Mouse (Mus musculus): ENCODE data around the gene Ttll5. TPM values are rescaled to one million over a fixed set of nuclear protein-coding genes. Genes with fewer than 3 reads are reported as not detected.

Gene Ttll5
- polyA plus RNA-seq, 1 experiment from 2014 or later = 13.9 TPM

- no peaks in the 10 kb centered on the region for H3K27me3 ChIP-seq
- peaks cover 28% of the 10 kb centered on the region for H3K36me3 ChIP-seq
- H3K27ac ChIP-seq = no peak overlapping the region
- ATAC-seq (ENCODE audit: borderline replicate concordance, extremely low read depth, low FRiP score, low TSS enrichment) = no peak
- no peaks in the 10 kb centered on the region for H3K9me3 ChIP-seq
- H3K4me3 ChIP-seq = no peak overlapping the region
- H3K4me2 ChIP-seq = no peak overlapping the region
- no peak overlapping the region for H3K9ac ChIP-seq
- H3K4me1 ChIP-seq = peaks cover 7% of the 10 kb centered on the region
Observed at GRCm38 (mm10) chr12:85810959-85811358, 13.5 kb upstream of the Ttll5 start.

- Histone ChIP-seq H3K4me1 (peaks cover 7% of the 10 kb centered on the region), H3K9ac (no peak overlapping the region), H3K4me2 (no peak overlapping the region), H3K4me3 (no peak overlapping the region), H3K27me3 (no peaks in the 10 kb centered on the region), H3K36me3 (peaks cover 35% of the 10 kb centered on the region), H3K9me3 (no peaks in the 10 kb centered on the region), H3K27ac (no peak overlapping the region)
- WGBS = 92% methylated on average over 4 of the region's 4 CpGs
- ATAC-seq (ENCODE audit: borderline replicate concordance, extremely low read depth, low FRiP score, low TSS enrichment) = no peak
Observed at GRCm38 (mm10) chr12:85811676-85812075, 12.8 kb upstream of the Ttll5 start.

- H3K36me3 ChIP-seq = peaks cover 49% of the 10 kb centered on the region
- H3K4me3 ChIP-seq = no peak overlapping the region
- H3K4me2 ChIP-seq = no peak overlapping the region
- H3K27ac ChIP-seq = 0 out of 2 replicates have a peak overlapping the region, but pooled peaks have one; percentile 10
- no peaks in the 10 kb centered on the region for H3K9me3 ChIP-seq
- no peaks in the 10 kb centered on the region for H3K27me3 ChIP-seq
- H3K9ac ChIP-seq = no peak overlapping the region
- peak; percentile 39; the same call in 1 of the 2 replicates for ATAC-seq (ENCODE audit: borderline replicate concordance, extremely low read depth, low FRiP score, low TSS enrichment)
- 26% methylated on average over 2 of the region's 2 CpGs for WGBS
- peaks cover 7% of the 10 kb centered on the region for H3K4me1 ChIP-seq
Observed at GRCm38 (mm10) chr12:85813599-85813998, 10.9 kb upstream of the Ttll5 start.

GRCm38 (mm10) chr12:85822051-85822450, 2.4 kb upstream of the Ttll5 start:
- Histone ChIP-seq H3K27ac (no peak overlapping the region), H3K9ac (no peak overlapping the region), H3K36me3 (peaks cover 27% of the 10 kb centered on the region), H3K27me3 (no peaks in the 10 kb centered on the region), H3K4me2 (no peak overlapping the region), H3K4me1 (peaks cover 26% of the 10 kb centered on the region), H3K9me3 (no peaks in the 10 kb centered on the region), H3K4me3 (no peak overlapping the region)
- ATAC-seq (ENCODE audit: borderline replicate concordance, extremely low read depth, low FRiP score, low TSS enrichment) = no peak
- WGBS = 64% methylated on average over 9 of the region's 9 CpGs

- no peaks in the 10 kb centered on the region for H3K27me3 ChIP-seq
- WGBS = 8% methylated on average over 8 of the region's 8 CpGs
Observed at GRCm38 (mm10) chr12:85825361-85825760, 902 bp downstream of the Ttll5 start.

GRCm38 (mm10) chr12:85825822-85826221, 1.4 kb downstream of the Ttll5 start:
- Histone ChIP-seq H3K4me1 (peaks cover 26% of the 10 kb centered on the region), H3K27me3 (no peaks in the 10 kb centered on the region), H3K27ac (no peak overlapping the region), H3K9me3 (no peaks in the 10 kb centered on the region), H3K9ac (peak overlapping the region; percentile 70; the same call in 1 of the 2 replicates), H3K4me2 (peak overlapping the region; percentile 84), H3K4me3 (peak overlapping the region; percentile 91), H3K36me3 (peaks cover 22% of the 10 kb centered on the region; the same call in 1 of the 2 replicates)
- no peak for ATAC-seq (ENCODE audit: borderline replicate concordance, extremely low read depth, low FRiP score, low TSS enrichment)
- 54% methylated on average over 2 of the region's 2 CpGs for WGBS

More at GRCm38 (mm10) chr12:85825361-85825760, 902 bp downstream of the Ttll5 start:
- peak overlapping the region; percentile 91 for H3K4me3 ChIP-seq
- peak overlapping the region; percentile 84 for H3K4me2 ChIP-seq
- no peak for ATAC-seq (ENCODE audit: borderline replicate concordance, extremely low read depth, low FRiP score, low TSS enrichment)
- H3K36me3 ChIP-seq = peaks cover 23% of the 10 kb centered on the region; the same call in 1 of the 2 replicates
- H3K27ac ChIP-seq = peak overlapping the region; percentile 99
- H3K9ac ChIP-seq = peak overlapping the region; percentile 70
- H3K9me3 ChIP-seq = no peaks in the 10 kb centered on the region
- H3K4me1 ChIP-seq = peaks cover 26% of the 10 kb centered on the region

GRCm38 (mm10) chr12:85828856-85829255, 4.4 kb downstream of the Ttll5 start:
- no peak for ATAC-seq (ENCODE audit: borderline replicate concordance, extremely low read depth, low FRiP score, low TSS enrichment)
- Histone ChIP-seq H3K4me2 (no peak overlapping the region), H3K4me3 (no peak overlapping the region), H3K9me3 (no peaks in the 10 kb centered on the region), H3K9ac (no peak overlapping the region), H3K4me1 (peaks cover 7% of the 10 kb centered on the region), H3K36me3 (peaks cover 24% of the 10 kb centered on the region; the same call in 1 of the 2 replicates), H3K27ac (no peak overlapping the region), H3K27me3 (no peaks in the 10 kb centered on the region)
- WGBS = 92% methylated on average over 3 of the region's 3 CpGs

- peaks cover 31% of the 10 kb centered on the region; the same call in 1 of the 2 replicates for H3K36me3 ChIP-seq
- H3K4me1 ChIP-seq = 0 out of 2 replicates have a peak, but pooled peaks cover 5% of the 10 kb centered on the region
- no peak overlapping the region for H3K4me2 ChIP-seq
- H3K9ac ChIP-seq = no peak overlapping the region
- no peaks in the 10 kb centered on the region for H3K9me3 ChIP-seq
- H3K27ac ChIP-seq = no peak overlapping the region
- H3K4me3 ChIP-seq = no peak overlapping the region
- no peaks in the 10 kb centered on the region for H3K27me3 ChIP-seq
- no peak for ATAC-seq (ENCODE audit: borderline replicate concordance, extremely low read depth, low FRiP score, low TSS enrichment)
- 85% methylated on average over 3 of the region's 3 CpGs for WGBS
Observed at GRCm38 (mm10) chr12:85829866-85830265, 5.4 kb downstream of the Ttll5 start.

- Histone ChIP-seq H3K4me1 (0 out of 2 replicates have a peak, but pooled peaks cover 4% of the 10 kb centered on the region), H3K36me3 (peaks cover 32% of the 10 kb centered on the region; the same call in 1 of the 2 replicates), H3K27ac (no peak overlapping the region), H3K4me3 (no peak overlapping the region), H3K9ac (no peak overlapping the region), H3K9me3 (no peaks in the 10 kb centered on the region), H3K27me3 (no peaks in the 10 kb centered on the region), H3K4me2 (no peak overlapping the region)
- 67% methylated on average over 3 of the region's 3 CpGs for WGBS
- ATAC-seq (ENCODE audit: borderline replicate concordance, extremely low read depth, low FRiP score, low TSS enrichment) = no peak
Observed at GRCm38 (mm10) chr12:85830691-85831090, 6.2 kb downstream of the Ttll5 start.

- H3K36me3 ChIP-seq = peaks cover 16% of the 10 kb centered on the region; the same call in 1 of the 2 replicates
- 88% methylated on average over 2 of the region's 2 CpGs for WGBS
- no peak overlapping the region for H3K27ac ChIP-seq
- no peak overlapping the region for H3K4me2 ChIP-seq
- H3K4me1 ChIP-seq = no peaks in the 10 kb centered on the region
- H3K9me3 ChIP-seq = no peaks in the 10 kb centered on the region
- H3K9ac ChIP-seq = no peak overlapping the region
- ATAC-seq (ENCODE audit: borderline replicate concordance, extremely low read depth, low FRiP score, low TSS enrichment) = no peak
- no peaks in the 10 kb centered on the region for H3K27me3 ChIP-seq
- H3K4me3 ChIP-seq = no peak overlapping the region
Observed at GRCm38 (mm10) chr12:85834543-85834942, 10.1 kb downstream of the Ttll5 start.

GRCm38 (mm10) chr12:85837765-85838164, 13.3 kb downstream of the Ttll5 start:
- Histone ChIP-seq H3K9me3 (no peaks in the 10 kb centered on the region), H3K4me3 (no peak overlapping the region), H3K27ac (no peak overlapping the region), H3K36me3 (peaks cover 10% of the 10 kb centered on the region; the same call in 1 of the 2 replicates), H3K4me1 (no peaks in the 10 kb centered on the region), H3K4me2 (no peak overlapping the region), H3K27me3 (no peaks in the 10 kb centered on the region), H3K9ac (no peak overlapping the region)
- 80% methylated on average over 2 of the region's 2 CpGs for WGBS
- no peak for ATAC-seq (ENCODE audit: borderline replicate concordance, extremely low read depth, low FRiP score, low TSS enrichment)

- ATAC-seq (ENCODE audit: borderline replicate concordance, extremely low read depth, low FRiP score, low TSS enrichment) = no peak
- Histone ChIP-seq H3K27ac (no peak overlapping the region), H3K9ac (no peak overlapping the region), H3K27me3 (no peaks in the 10 kb centered on the region), H3K4me1 (no peaks in the 10 kb centered on the region), H3K9me3 (no peaks in the 10 kb centered on the region), H3K36me3 (peaks cover 11% of the 10 kb centered on the region; the same call in 1 of the 2 replicates), H3K4me3 (no peak overlapping the region), H3K4me2 (no peak overlapping the region)
- WGBS = 87% methylated on average over 12 of the region's 12 CpGs
Observed at GRCm38 (mm10) chr12:85839371-85840000, 15.0 kb downstream of the Ttll5 start.
